Mouse (Mus musculus): ENCODE data around the gene Dbn1.
A peak's percentile ranks its signal among the peaks of the same experiment; 100 is the strongest.
"Not testable (repeated sequence)": the region's sequence is repeated elsewhere in the genome, so short reads cannot be mapped to it uniquely, and the experiment has no call there.

Dbn1 gene

DNA sequence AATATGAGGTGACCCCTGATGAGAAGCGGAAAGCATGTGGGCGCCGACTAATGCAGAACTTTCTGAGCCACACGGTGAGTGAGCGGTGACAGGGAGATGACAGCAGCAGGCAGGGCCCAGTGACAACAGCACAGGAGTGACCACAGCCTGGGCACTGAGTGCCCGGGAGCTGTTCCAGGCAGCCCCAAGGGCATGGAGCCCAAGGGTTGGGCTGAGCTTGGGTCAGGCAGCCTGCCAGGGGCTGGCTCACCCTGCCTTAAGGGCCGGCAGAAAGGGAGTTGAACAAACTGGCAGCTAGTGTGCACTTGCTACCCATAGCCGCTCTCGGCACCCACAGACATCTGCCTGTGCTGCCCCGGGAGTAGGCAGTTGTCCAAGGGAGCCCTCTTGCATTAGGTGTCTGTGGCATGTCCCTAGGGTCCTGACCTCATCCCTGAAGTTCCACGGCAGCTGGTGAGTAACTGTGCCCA lies 37.4 kb downstream of the Dbn1 start:
- no peak for DNase-seq (ENCODE audit: low spot score)

DNA sequence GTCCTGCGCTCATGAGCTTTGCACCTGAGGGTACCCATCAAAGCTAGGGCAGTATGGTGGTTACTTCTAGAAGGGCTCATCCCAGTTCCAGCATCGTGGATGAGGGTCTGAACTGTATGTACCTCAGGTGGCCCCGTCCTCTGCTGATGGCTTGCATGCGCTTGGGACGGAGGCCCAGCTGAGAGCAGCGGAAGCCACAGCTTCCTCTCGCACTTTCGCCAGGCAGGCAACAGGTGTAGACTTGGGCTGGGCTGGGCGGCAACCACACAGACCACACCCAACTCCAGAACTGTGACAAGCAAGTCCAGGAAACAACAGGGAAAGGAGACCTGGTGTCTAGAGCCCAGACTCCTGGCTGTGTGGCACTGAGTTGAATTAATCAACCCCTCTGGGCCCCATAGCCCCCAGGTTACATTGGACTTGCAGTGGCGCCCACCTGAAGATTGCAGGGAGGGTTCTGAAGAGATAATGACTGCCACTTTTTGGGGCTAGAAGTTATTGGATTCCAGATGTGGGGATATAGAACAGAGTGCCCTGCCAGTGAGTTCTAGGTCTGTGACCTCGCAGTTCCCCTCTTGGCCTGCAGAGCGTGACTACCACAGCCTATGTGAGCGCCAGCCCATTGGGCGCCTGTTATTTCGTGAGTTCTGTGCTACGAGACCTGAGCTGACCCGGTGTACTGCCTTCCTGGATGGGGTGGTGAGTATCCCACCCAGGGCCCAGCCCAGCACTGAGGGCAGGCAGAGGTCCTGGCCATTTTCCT lies 38.1 kb downstream of the Dbn1 start:
- no peak for DNase-seq (ENCODE audit: low spot score)

DNA sequence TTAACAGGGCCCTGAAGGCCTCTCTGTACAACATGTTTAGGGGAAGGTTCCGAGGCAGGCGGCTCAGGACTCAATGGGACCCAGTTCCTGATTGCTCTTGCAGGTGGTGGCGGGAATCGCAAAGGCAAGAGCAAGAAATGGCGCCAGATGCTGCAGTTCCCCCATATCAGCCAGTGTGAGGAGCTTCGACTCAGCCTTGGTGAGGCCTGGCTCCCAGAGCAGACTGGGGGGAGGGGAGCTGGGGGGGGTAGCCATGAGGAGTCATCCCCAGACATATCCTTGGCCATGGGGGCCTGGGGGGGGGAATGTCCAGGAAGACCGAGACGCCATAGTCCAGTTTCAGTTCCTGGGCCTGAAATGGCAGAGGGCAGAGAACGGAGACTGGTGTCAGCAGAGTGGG lies 38.7 kb downstream of the Dbn1 start:
- no peak for DNase-seq (ENCODE audit: low spot score)

DNA sequence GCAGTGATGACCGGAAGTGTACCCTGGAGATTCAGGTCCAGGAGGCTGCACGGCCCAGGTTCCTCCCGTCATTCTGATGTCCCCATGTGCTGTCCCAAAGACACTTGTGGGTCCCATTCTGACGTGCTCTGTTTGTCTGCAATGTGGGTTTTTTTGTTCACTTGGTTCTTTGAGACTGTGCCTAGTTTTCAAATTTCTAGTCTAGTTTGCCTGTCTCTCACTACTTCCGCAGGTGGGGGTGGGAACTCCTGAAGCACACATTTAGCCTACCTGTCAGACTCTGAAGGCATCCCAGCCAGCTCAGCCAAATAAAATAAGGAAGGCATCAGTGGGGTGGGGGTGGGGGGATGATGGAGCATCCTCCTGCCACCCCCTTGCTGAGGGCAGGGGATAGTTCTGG lies 39.8 kb downstream of the Dbn1 start:
- DNase-seq (ENCODE audit: low spot score) = no peak

DNA sequence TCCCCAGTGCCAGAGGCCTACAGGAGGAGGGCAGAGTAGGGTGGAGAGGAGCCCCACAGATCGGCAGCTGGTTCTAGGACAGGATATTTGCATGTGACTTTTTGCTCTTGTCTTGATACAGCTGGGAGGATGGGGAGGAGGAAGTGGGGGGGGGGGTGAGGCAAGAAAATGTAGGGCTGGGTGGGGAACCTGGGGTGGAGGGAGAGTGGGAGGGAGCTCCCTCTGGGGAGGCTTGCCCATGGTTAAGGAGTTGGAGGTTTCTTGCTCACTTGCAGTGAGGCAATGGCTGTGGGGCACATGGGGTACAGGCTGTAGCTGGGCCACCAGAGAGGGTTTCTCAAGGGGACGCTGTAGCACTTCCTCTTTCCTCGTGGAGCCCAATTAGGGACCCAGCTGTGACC lies 40.4 kb downstream of the Dbn1 start:
- DNase-seq (ENCODE audit: low spot score) = peak; percentile 32

DNA sequence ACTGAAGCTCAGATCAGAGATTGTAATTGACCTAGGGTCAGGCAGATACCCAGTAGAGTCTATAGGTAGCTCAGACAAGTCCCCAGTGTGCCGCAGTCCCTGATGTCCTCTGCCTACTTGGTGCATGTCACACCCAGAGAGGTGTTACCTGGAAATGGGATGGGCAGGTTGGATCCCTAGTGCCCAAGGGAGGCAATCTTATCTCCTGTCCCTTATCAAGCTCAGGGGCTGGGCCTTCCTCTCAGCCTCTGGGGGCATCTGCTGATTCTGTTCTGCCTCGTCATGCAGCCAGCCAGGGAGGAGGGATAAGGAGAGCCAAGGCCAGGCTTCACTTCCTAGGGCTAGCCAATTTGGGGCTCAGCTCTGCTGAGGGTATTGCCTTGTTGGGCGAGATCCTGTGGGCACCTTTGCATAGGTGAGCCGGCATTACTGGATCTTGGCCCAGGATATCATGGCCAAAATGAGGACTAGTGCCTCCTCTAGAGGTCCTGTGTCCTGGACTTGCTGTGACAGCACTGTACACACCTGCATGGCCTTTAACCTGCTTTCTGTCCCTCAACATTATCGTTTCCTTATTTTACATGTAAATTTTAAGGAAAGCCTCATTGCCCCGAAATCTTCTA lies 41.3 kb downstream of the Dbn1 start:
- peak; percentile 58 for DNase-seq (ENCODE audit: low spot score)

DNA sequence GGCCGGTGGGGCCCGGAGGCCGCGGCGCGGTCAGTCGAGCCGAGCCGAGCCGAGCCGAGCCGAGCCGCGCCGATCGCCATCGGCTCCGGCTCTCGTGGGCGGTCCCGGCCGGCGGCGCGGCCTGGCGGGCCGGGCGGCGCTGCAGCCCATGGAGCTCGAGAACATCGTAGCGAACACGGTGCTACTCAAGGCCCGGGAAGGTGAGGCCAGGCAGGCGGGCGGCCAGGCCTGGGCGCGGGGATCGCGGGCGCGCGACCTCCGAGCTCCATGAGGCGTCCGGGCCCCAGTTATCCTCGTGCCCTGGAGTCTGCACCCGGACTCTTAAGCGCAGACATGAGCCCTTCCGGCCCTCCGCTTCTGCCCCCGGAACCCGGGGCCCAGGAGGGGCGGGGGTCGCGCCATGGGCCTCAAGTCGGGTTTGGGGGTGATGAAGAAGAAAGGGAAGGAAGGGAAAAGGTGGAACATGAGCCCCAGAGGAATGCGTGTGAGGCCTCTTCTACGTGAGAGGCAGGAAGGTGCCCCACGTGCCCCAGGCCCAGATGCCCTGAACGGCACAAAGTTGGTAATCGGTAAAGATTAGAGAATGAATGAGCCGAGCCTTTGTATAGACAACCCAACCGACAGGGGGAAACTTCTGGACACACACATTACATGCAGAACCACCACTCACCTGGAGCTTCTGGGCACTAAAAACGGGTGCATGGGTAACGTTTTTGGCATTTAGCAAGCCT lies 42.4 kb downstream of the Dbn1 start:
- peak; percentile 41 for DNase-seq (ENCODE audit: low spot score)

DNA sequence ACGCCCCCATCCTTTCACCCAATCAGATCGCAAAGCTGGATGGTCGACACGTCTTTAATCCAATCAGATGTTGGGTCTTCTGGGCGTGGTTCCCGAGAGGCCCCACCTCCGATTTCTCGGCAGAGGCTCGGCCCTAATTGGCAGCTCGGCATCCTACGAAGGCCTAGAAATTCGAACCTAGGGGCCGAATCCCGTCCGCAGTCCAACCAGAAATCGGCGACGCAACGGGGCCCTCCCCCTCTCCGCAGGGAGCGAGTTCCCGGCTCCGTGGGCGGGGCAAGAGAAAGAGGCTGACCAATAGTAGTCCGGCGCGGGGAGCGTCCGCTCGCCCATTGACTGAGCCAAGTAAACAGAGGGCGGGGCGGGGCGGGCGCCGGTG lies 43.0 kb downstream of the Dbn1 start, which contains the start of gene Grk6:
Gene Grk6, plus strand, starts transcription at position 136 of the 379 bp plus-strand sequence.
- DNase-seq (ENCODE audit: low spot score) = peak; percentile 99

DNA sequence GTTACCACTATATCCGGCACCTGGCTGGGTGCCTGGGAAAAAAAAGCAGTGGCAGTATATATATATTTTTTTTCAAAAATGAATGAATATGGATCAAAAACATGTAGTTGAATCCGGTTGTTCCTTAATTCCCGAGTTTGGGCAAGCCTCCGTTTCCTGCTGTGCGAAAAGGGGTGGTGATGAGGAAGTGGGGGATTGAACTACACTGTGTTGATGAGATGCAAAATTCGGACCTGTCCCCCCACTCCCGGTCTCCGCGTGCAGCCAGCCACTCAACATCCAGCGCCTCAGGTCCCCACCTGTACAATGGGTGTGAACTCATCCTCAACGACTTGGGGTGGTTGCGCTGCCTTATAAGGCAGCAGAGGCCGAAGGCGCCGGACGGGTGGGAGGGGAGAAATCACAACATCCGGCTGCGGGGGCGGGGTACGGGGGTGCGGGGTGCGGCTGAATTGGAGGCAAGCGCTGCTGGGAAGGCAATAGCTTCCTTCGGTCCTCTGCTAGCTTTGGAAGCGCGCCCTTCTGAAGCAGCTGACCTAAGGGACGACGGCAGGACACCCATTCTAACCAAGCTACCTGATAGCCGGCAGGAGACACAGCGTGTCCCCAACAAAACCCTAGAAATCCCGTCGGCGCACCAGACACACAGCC lies 43.5 kb downstream of the Dbn1 start:
- no peak for DNase-seq (ENCODE audit: low spot score)

DNA sequence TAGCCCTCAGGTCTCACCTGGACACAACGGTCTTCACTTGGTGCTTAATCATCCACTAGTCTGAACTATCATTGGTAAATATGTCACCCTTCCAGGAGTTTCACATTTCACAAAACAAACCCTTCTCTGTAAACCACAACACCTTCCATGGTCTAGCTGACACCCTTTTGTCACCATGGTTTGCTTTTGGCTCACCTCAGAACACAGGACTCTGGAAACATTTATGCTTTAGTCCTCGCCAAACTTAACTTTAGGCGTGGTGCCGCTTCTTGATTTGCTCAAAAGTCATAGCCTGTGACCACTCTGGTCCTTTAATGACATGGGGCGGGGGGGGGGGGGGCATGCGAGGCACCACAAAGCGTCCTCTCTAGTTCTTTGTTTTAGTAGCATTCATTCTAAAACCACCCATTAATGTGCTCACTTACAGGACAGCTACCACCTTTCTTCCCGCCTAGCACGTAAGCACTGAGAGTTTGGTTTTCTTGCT lies 44.1 kb downstream of the Dbn1 start:
- no peak for DNase-seq (ENCODE audit: low spot score)

DNA sequence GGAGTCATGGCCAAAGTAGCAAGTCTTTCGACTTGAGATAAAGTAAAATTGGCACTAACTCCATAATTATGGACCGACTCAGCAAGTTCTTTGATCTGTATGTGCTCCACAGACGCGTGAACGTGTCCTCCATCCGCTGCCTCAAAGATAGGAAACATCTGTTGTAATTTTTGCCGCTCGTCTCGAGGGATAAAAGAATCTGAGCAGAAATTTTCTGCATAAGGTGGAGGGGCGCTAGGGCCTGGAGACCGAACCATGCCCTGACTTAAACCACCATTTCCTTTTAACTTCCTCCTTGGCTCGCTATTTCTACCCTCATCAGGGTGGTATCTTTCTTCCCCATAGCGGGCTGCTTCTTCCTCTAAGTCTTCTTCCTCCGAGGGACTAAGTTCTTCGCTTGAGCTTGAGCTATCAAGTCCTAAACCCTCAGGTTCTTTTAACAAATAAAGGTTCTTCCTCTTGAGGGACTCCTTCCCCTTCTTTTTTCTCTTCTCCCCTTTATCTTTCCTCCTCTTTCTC lies 50.7 kb downstream of the Dbn1 start:
- not testable (repeated sequence) for DNase-seq (ENCODE audit: low spot score)

DNA sequence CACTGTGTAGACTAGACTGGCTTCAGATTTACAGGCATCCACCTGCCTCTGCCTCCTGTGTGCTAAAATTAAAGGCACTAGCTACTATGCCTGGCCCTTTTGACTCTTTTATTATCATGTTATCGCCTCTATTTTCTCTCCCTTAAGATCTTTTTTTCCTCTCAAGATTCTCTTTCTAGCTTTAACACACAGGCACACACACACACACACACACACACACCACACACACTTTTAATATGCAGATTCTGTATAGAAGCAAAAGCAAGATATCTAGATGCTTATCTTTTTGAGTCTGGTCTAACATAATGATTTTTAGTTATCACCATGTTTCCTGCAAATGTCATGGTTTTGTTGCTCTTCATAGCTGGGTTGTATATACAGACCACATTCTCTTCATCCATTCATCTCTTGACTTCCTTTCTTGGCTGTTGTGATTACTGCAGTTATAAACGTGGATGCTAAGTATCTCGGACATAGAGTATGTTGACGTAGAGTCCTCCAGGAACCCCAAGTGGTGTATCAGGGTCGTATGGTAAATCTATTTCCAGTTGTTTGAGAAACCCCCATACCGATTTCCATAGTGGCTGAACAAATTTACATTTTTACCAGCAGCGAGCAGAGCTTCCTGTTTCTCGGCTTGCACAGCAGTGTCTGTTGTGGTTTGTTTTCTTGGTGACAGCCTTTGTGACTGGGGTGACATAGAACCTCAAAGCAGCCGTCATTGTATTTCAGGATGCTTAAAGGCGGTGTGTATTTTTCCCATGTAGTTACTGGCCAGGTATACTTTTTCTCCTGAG lies 55.8 kb downstream of the Dbn1 start:
- DNase-seq (ENCODE audit: low spot score) = no peak

DNA sequence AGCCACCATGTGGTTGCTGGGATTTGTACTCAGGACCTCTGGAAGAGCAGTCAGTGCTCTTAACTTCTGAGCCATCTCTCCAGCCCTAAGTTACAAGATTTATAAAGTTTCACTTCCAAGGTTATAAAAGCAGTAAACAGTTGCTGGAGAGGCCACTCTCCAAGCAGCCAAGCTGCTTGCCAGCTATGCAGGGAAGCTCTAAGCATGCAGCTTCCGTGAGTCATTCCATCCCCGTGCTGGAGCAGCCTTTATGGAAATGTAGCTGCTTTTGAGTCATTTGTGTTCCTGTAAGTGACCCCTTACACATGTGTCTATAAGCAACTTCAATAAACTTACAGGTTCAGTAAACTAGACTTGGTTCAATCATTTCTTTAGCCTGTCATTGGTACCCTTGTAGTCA lies 57.3 kb downstream of the Dbn1 start:
- DNase-seq (ENCODE audit: low spot score) = no peak

DNA sequence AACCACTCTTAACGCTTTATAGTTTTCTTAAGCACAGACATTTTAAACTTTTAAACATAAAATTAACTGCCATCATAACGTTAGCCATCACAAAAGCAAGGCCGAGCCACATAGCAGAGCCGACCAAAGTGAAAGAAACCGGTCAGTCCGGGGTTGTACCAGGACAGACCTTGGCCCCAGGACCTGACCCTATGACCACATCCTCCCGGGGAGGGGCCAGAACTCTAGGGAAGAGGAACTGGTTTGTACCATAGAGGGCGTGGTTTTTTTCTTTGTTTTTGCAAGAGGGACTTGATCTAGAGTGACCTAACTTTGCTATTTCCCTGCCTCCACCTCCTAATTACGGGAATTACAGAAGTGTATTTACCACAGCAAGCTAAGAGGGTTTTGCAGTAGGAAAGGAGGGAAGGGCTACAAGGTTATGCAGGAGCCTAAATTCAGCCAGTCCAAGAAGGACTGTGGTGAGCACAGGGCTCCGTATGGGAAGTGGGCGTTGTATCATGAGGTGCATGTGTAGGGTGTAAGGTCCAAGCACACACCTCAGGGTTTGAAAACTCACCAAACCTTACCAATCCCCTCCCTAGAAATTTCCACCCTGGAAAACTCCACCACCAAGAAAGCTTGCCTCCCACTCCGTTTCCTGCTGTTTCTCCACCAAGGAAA lies 58.6 kb downstream of the Dbn1 start:
- no peak for DNase-seq (ENCODE audit: low spot score)

DNA sequence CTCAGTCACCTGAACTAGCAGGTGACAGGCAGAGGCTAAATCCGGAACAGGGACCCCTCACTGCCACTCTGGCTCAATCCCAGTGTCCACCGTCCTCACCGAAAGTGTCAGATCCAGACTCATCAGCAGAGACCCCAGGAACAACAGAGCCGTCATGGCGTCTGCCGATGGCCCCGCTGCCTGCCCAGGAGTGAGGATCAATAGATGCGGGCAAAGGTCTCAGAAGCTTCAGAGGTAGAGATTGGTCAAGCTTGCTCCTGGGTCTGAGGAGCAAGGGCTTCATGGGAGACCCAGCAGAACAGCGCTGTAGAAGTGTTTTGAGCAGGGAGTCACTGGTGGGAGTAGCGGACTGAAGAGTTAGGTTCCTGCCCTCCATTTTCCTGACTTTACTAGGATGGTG lies 61.3 kb downstream of the Dbn1 start, which contains the start of gene F12:
Gene F12, minus strand, starts transcription at position 181 of the 400 bp plus-strand sequence.
- no peak for DNase-seq (ENCODE audit: low spot score)

Measured in spleen, adult 12 weeks (tissue).